Mouse (Mus musculus) spleen, embryonic (tissue): ENCODE results near the gene Sash3.

Source experiments
- CTCF ChIA-PET: fragments of 350-600 bp; sonication (Branson Sonifier 250); formaldehyde crosslinking; loops from one replicate; lab custom pipeline; 2022; lab: Charles Lee

The Sash3 gene

DNA sequence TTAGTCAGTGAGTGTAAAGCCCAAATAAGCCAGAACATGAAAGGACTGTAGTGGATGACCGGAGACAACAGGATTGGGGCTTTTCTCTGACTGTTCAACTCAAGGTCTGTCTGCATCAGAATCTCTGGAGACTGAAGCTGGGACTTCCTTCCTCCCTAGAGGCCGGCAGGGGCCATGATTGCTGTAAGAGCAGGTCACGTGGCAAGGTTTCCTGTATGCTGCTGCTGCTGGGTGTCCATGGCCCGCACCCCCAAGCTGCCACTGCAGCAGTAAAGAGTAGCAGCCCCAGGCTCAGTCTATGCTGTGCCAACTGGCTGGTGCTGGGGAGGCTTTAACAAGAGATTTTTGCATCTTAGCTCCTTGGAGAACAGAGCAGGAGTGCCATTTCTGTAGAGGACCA is at the start of gene Sash3:
Sash3 (plus strand) TSS at position 175 of the 400 bp plus-strand sequence.
- CTCF ChIA-PET = interaction anchor here (1.1 kb wide), 1 partner anchor 19 kb away, joined by 4 read pairs; no protein-coding TSS in a partner anchor

- CTCF ChIA-PET = no interaction called here
Observed at GRCm38 (mm10) chrX:48096580-48096979, 49.7 kb upstream of the Sash3 start.

DNA sequence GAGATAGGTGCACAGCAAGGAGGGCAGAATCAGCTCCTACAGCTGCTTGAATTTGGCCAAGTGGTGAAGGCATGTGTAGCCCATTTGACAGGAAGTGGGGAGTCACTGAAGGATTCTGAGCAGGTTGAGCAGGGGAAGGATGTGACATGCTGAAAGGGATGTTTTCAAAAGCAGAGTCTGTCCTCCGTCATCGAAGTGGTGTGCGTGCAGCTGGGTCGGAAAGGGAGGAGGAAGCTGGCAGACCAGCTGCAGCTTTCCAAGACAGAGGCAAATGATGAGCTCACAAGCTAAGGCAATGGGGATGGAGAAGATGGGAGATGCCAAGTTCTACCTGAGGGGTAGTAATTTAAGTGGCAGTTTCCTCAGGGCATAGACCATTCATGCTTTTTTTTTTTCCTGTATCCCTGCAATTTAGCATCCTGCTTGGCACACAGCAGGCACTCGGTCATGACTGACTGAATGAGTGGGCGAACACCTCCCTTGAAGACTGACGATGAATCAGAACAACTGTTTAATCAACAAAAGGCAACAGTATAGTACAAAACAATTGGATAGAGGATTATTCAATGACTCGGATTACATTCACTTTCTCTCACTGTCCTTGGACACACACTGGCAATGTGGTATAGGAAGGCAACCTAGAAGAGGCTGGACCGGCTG is 47.6 kb upstream of the Sash3 start:
- CTCF ChIA-PET = interaction anchor here (0.6 kb wide), 1 partner anchor 79 kb away, joined by 6 read pairs; no protein-coding TSS in a partner anchor

GRCm38 (mm10) chrX:48099871-48100270 is 46.4 kb upstream of the Sash3 start:
- CTCF ChIA-PET = no interaction called here

- CTCF ChIA-PET = interaction anchor here (0.7 kb wide), 1 partner anchor 65 kb away, joined by 3 read pairs; no protein-coding TSS in a partner anchor
Observed at GRCm38 (mm10) chrX:48103256-48103655, 43.0 kb upstream of the Sash3 start.

GRCm38 (mm10) chrX:48104736-48105441 is 41.3 kb upstream of the Sash3 start:
- CTCF ChIA-PET = no interaction called here

- CTCF ChIA-PET = interaction anchor here (0.5 kb wide), 1 partner anchor 9 kb away, joined by 3 read pairs; no protein-coding TSS in a partner anchor
Observed at GRCm38 (mm10) chrX:48106226-48106625, 40.0 kb upstream of the Sash3 start.

GRCm38 (mm10) chrX:48108394-48109315 is 37.6 kb upstream of the Sash3 start, which contains the start of gene Xpnpep2:
Xpnpep2 (plus strand) TSS chrX:48108725.
- CTCF ChIA-PET = no interaction called here

- CTCF ChIA-PET = no interaction called here
Observed at GRCm38 (mm10) chrX:48109316-48109655, 37.0 kb upstream of the Sash3 start.

GRCm38 (mm10) chrX:48119294-48119693 is 26.9 kb upstream of the Sash3 start:
- CTCF ChIA-PET = no interaction called here

- CTCF ChIA-PET = no interaction called here
Observed at GRCm38 (mm10) chrX:48124132-48125071, 21.8 kb upstream of the Sash3 start.

GRCm38 (mm10) chrX:48126903-48127476 is 19.2 kb upstream of the Sash3 start:
- CTCF ChIA-PET = interaction anchor here (0.5 to 1.5 kb wide), 2 partner anchors 20 to 33 kb away, joined by 3 to 4 read pairs; no protein-coding TSS in a partner anchor

DNA sequence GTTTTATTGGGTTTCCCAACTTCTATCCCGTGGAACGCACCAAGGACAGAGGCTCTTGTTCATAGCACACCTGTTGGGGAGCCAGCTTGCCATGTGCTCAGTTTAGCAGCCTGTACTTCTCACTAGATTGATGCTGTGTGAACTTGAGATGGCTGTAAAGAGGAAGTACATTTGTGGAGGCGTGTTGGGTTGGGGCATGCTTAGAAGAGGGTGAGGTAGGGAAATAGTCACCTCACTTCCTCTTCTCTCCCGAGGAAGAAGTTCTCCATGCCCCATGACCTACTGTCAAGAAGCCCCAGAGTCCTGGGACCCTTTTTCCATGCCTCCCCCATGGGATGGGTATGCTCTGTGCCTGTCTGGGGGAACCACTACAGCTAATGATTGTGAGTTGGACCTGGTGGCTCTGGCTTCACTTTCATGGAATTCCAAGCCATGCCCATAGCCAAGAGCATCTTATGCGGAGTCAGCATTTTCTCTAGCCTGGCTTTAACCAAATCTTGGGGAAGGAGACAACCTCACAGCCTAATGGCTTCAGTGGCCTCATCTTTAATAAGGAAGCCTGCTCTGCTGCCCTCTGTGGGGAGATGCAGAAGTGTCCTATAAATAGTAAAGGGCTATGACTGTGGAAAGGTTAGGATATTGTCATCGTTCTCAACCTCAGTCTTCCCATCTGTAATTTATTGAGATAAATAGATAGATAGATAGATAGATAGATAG is 18.6 kb upstream of the Sash3 start:
- CTCF ChIA-PET = interaction anchor here (1.5 kb wide), 1 partner anchor 19 kb away, joined by 4 read pairs; no protein-coding TSS in a partner anchor

DNA sequence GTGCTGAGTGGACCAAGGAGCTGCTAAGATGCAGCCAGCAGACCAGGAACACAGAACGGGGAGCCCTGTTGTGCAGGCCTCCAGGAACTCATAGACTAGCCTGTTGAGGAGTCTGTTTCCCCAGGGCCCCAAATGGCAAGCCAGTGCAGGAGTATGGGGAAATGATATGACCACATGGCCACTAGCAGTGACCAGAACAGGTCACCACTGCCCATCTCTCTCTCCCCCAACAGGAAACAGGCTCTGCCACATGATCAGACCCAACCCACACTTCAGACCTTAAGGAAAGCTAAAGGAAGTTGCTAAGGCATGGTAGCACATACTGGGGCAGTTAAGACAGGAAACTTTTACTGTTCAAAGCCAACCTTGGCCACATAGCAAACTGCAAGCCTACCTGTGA is 17.1 kb upstream of the Sash3 start:
- CTCF ChIA-PET = no interaction called here

GRCm38 (mm10) chrX:48136935-48137334 is 9.3 kb upstream of the Sash3 start:
- CTCF ChIA-PET = interaction anchor here (0.6 kb wide), 1 partner anchor 13 kb away, joined by 3 read pairs; no protein-coding TSS in a partner anchor

- CTCF ChIA-PET = no interaction called here
Observed at GRCm38 (mm10) chrX:48138011-48138410, 8.2 kb upstream of the Sash3 start.

- CTCF ChIA-PET = no interaction called here
Observed at GRCm38 (mm10) chrX:48138539-48139275, 7.5 kb upstream of the Sash3 start.
